Mouse (Mus musculus) liver, adult 2 months (tissue): Measurements from ENCODE around the gene Cpa3.

Source experiments
- CTCF ChIP-seq: fragments of 200-500 bp; IDR thresholded peaks from 2 replicates; pipeline ENCODE4 v1.5.1; 2011; ENCODE audit warnings: low read depth, low read length, control low read depth
- POLR2A ChIP-seq: fragments of 200-500 bp; IDR thresholded peaks from 2 replicates; pipeline ENCODE4 v1.6.1; 2011; ENCODE audit warnings: low read length, control low read depth; ENCODE audit not compliant: insufficient read depth; ENCODE audit errors: extremely low read depth

GRCm38 (mm10) chr3:20197878-20198277 lies 44.1 kb downstream of the Cpa3 start:
- no peak for TF ChIP-seq CTCF
- TF ChIP-seq POLR2A: no peak
